Mouse (Mus musculus): ENCODE results near the gene Ntm. TPM values are rescaled to one million over a fixed set of nuclear protein-coding genes. Genes with fewer than 3 reads are reported as not detected.

Gene Ntm
- total RNA-seq, 2 experiments from 2014 or later: not detected

DNA sequence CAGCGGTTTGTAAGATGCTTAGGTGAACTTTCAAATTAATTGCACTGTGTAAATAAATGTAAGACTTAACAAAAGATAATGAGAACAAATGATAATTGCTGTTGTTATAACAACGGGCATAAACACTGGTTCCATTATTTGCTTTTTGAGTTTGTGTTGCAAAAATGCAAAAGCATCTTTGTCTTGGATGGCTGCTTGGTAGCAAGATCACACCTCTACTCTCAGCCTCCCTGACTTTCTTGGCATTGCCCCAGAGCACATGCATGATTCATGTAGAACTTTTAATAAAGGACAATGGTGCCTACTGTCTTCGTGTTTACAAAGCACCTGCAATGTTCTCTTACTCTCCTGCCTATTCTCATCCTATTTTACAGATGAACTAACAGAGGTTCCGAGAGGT lies 875.3 kb downstream of the Ntm start:
- ATAC-seq (ENCODE audit: poor library complexity, severe bottlenecking): no peak

DNA sequence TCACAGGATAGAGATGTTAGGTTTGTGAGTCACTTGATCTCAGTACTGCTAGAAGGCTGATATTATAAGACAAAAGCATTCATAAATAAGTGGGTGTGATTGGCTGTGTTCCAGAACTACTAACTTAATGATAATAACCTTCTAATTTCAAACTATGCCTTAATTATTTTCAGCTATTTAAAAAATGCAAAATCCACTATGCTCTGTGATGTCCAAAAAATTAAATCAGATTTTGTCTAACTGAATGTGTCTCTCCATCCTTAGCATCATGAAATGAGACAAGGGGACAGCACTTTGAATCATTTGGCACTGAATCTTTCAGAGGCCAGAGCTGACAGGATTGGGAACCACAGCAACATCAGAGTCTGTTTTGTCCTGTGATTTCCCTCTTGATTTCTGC lies 875.8 kb downstream of the Ntm start:
- ATAC-seq (ENCODE audit: poor library complexity, severe bottlenecking): no peak

DNA sequence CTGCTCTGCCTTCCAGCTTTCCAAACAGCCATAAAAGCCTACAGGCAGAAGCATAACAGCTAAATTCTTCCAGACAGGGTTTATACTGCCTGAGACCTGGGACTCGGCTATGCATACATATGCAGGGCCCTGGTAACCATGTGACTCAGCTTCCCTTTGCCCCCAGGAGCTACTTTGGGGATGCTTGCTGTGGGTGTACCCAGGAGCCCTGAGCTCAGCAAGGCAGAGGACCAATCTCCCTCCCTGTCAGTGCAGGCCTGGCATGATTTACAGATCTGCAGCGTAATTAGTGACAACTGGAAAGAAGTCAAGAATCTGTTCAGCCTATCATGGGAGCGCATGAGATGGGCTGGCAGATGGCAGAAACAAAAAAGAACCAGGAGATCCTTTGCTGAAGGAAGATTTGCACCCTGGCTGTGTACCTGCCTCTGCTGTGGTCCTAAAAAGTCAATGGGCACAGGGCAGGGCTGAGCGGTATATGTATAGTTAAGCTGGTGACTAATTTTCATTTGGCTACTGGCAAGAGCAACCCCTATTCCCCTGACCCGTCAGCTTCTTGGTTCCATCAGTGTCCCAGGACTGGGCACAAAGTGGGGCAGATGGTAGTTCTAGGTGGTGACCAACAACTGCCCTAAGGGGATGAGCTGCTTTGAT lies 886.9 kb downstream of the Ntm start:
- ATAC-seq (ENCODE audit: poor library complexity, severe bottlenecking): no peak

DNA sequence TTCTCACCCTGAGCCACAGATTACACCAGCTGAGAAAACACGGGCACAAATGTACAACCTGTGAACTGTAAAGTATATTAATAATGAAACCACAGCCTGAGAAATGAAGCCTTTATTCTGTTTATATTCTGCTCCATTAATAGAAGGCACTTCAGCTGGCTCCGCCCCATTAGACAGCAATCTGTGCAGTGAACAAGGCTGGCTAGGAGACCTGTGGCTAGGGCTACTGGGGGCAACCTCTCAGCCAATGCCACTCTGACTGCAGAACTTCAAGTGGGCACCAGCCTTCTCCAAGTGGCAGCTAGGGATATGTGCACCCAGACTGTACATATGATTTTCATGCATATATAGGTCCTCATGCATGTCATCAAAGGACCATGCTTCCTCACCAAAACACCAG lies 887.7 kb downstream of the Ntm start:
- ATAC-seq (ENCODE audit: poor library complexity, severe bottlenecking): no peak

DNA sequence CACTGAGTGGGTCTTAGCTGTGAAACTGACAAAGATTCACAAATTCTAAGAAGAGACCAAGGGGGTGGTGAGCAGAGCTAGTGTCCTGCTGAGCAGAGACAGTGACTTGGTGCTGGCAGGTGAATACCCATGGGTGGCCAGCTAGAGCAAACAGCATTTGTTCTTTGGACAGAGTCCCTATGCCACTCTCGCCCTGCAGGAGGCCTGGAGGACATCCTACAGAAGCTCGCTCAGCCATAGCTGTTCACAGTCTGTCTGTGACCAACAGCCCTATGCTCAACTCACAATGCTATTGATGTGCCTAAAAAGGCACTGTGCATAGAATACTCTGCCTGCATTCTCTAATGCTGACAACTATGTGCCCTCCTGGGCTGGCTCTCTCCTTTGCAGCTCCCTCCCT lies 888.4 kb downstream of the Ntm start:
- ATAC-seq (ENCODE audit: poor library complexity, severe bottlenecking): no peak

DNA sequence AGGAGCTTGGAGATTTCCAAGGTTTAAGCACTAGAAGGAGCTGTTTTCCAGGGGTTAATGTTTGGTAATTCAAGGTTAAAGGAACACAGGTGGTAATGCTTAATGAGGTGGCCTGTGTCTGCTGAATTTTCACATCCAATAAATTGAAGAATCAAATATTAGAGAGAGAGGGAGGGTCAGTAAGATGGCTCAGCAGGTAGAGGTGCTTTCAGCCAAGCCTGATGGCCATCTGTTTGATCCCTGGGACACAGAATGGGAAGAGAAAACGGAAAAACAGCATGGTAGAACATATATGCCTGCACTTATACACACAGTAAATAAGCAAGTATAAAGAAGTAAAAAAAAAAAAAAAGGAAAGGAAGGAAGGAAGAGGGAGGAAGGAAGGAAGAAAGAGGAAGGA lies 890.9 kb downstream of the Ntm start:
- ATAC-seq (ENCODE audit: poor library complexity, severe bottlenecking): no peak

DNA sequence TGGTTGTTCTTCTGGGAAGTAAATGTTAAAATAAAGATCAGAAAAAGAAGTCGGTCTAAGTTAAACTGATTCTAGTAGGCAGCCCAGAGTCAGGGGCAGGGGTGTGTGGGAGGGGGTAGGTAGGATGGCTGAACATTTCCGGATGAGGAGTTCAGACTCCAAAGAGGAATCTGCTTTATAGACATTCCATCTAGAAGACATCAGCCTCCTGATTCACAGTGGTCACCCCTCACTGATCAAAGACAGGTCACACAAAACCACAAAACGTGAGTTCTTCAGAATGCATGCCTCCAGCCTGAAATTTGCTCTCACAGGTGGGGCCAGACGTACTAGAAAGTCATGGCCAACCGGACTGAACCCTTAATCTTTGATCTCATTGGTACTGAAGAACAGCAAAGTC lies 895.4 kb downstream of the Ntm start:
- ATAC-seq (ENCODE audit: poor library complexity, severe bottlenecking): no peak

DNA sequence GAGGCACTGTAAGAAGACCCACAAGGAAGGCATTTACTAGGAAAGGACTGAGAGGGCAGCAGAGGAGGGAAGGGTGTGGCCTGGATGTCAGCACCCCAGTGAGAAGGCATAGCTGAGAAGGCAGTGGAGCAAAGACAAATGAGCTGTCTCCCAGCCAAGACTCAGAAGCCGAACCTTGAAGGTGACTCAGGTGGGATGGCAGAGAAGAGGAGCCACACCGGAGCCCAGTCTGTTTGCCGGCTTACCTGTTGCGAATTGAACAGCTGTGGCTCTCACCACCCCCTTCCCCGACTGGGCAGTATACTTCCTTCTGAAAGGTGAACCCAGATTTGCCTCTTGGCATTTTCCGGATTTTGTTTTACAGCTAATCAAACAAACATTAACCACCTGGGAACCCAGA lies 902.6 kb downstream of the Ntm start:
- ATAC-seq (ENCODE audit: poor library complexity, severe bottlenecking): no peak

DNA sequence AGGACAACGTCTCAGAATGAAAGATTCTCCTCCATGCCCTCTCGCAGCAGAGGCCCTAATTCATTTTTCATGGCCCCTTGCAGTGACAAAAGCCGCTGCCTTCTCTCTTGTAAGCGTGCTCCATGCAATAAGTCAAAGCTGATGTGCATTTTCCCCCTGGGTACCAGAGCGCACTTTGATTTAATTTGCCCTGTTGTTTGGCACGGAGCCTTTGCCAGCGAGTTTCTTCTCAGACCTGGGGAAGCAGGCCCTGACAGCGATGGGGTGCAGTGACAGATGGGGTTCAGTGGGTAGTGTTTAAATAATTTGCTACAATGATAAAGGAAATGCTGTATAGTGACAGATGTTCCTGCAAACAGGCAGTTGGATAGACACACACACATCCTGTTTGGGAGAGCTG lies 904.1 kb downstream of the Ntm start:
- no peak for ATAC-seq (ENCODE audit: poor library complexity, severe bottlenecking)

DNA sequence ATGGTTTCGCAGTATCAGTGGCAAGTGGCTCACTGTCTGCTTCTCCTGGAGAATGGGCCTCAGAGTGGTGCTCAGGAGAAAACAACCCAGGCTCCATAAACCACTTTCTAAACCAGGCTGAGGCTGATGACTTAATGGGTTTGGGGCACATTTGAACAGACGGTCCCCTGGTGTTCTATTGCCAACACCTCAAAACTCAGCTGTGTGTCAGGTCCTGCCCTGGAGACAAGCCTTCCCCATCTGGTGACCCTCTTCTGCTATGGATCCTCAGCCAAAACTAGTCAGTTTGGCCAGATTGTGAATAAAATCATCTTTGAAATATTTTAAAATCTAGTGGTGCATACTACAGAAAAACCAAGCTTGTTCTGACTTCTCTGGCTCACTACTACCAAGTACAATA lies 907.3 kb downstream of the Ntm start:
- ATAC-seq (ENCODE audit: poor library complexity, severe bottlenecking): no peak

DNA sequence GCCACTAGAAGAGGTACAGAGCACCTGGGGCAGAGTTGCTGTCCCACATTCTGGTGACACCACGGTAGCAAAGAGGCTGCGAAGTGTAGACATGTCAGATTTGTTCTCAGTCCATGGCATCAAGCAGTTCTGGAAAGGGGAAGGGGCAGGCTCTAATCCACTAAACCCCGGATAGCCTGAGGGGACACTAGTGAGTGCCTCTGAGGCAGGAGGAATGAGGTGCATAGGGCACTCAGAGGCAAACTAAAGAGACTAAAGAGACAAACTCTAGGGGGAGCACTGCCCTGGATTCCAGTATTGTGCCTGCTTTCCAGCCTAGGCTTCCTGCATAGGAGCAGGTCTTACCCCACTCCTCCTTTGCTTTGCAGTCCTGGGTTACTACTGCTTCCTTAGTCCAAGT lies 926.5 kb downstream of the Ntm start:
- ATAC-seq (ENCODE audit: poor library complexity, severe bottlenecking): no peak

DNA sequence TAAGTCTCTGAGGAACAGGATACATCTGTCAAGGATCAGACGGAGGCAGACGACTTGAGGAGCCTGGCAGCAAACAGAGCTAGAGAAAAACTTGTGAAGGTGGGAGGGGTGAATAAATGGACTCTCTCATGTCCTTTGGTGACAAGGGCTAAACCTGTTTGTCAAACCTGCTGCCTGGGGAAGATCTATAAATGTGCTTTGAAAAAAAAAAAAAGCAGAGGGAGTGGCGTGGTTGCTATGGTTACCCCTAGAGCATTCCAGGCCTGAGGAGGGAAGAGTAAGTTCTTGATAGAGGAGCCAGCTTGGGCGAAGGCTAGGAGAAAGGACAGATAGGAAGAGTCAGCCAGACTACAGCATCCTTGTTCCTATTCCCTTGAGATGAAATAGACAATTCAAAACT lies 926.9 kb downstream of the Ntm start:
- no peak for ATAC-seq (ENCODE audit: poor library complexity, severe bottlenecking)

DNA sequence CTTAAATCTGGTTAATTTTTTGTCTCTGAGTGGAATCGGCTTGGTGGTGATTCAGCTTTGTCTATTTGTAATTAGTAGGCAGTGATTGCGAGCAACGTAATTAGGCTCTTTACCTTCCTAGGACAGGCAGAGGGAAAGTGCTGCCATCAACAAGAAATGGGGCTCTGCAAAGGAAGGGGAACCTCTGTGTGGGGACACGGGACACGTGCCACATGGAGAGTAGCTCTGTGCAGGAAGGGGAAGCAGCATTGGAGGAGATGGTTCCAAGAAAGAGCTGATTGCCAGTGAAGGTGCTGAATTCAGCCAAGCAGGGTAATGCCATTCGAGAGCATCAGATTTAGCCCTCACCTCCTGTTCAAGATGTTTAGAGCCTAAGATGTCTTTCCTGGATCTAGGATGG lies 936.5 kb downstream of the Ntm start:
- no peak for ATAC-seq (ENCODE audit: poor library complexity, severe bottlenecking)

DNA sequence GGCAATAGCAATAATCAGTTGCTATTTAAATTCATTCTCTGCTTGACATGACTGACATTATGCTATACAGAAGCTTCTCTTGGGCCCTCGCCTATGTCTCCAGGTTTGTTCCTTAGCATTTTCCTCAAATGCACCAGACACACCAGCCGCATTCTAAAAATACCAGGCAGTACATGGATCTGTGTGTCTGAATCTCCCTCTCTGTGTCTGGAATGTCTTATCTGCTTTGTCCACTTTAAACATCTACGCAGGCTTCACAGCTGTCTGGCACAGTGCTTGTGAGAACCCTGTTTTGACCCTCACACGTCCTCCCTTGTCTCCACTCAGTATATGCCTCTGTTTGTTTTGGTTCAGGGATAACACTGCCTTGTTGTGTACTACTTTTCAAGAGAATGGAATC lies 937.3 kb downstream of the Ntm start:
- ATAC-seq (ENCODE audit: poor library complexity, severe bottlenecking): no peak

DNA sequence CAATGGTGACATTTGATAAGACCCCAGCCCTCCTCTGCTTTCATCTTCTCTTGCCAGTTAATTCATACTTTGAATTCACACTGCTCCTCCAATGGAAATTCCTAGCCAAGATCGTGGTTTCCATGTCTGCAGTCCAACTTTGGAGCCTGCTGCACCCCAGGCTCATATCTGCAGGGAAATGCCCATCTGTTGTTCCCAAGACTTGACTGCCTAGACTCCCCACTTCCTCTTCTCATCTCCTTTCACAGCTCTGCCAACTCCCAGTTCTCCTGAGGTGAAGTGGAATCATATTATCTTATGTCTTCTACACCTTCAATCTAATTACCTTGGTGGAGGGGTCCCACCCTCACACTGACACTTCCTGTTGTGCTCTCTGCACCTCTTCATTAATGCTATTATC lies 937.8 kb downstream of the Ntm start:
- ATAC-seq (ENCODE audit: poor library complexity, severe bottlenecking): no peak

DNA sequence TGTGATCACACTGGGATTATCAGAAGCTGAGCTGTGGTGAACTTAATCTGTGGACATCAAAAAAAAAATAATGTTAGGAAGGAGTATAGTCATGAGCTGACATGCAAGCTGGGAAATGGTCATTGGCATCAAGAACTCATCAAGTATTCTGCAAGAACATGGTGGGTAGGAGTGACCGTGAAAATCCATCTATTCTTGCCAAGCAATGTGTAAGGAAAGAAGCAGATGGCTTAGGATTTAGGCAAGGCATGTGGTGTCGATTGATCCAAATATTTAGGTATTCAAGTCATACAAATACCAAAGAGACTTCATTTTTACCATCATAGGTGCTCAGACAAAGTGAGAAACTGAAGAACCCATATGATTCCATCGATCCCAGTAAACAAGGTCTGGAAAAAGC lies 946.1 kb downstream of the Ntm start:
- no peak for ATAC-seq (ENCODE audit: poor library complexity, severe bottlenecking)

DNA sequence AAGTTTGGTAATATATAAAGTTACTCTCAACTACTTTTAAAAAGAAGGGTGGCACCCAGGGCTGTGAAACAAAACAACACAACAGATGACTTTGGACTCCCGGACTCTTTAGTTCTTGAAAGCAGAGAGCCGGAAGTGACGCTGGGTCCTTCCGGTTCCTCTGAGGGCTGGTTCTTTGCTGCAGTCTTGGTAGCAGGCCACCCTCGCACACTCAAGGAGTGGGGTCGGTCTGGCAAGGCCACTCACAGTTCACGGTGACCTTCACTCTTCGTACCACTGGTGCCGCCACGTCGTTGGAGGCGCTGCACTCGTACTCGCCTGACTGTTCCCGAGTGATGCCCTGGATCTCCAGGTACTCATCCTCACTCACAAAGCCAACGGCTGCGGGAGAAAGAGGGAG lies 949.1 kb downstream of the Ntm start:
- no peak for ATAC-seq (ENCODE audit: poor library complexity, severe bottlenecking)

DNA sequence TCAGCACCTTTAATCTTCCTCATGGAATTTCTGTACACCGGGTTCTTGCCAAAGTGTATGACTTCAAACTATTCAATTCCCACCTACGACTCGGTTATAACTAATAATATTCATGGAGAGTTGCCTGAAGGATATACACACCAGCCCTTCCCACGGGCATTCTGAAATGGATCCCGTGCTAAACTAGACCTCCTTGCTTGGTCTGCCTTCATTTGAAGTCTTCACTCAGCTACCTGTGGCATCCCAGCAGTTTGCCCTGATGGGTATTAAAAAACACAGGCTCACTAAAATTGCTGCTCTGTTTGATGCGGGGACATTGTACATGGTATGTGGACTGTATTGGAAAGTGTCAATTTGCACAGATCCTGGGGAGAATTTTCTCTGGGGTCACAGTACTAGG lies 950.4 kb downstream of the Ntm start:
- no peak for ATAC-seq (ENCODE audit: poor library complexity, severe bottlenecking)

DNA sequence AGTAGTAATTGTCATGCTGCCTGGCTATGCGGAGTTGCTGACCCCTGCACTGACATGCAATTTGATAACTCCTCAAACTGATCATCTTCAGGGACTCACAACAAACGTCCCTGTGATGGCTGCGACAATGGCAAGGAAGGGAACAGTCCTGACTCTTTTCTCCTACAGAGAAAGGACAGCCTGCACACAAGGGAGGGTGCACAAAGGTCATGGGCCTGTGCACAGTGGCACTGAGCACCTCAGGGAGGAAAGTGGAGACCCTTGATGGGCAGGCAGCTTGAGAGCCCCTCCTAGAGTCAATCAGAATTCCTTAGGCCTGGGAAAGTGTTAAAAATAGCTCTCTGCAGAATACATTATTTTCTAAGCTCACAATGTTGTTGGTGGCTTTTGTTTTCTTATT lies 951.5 kb downstream of the Ntm start:
- no peak for ATAC-seq (ENCODE audit: poor library complexity, severe bottlenecking)

DNA sequence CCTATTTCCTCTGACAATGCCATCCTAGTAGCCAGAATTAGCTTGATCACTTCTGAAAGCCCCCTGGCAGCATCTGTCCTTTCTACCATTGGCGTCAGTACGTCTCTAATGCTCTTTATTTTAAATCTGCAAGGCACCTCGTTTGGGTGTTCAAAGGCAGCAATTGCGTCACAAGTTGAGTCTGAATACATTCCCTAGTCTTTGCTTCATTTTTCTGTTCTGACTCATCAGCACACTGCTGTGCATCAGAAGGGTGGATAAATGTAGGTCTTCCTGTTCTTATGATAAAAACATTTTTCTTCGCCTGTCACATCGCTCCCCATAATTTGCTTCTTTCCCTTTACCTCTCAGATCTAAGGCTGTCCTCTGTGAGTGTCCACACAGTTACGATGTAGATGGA lies 958.4 kb downstream of the Ntm start:
- ATAC-seq (ENCODE audit: poor library complexity, severe bottlenecking): no peak

DNA sequence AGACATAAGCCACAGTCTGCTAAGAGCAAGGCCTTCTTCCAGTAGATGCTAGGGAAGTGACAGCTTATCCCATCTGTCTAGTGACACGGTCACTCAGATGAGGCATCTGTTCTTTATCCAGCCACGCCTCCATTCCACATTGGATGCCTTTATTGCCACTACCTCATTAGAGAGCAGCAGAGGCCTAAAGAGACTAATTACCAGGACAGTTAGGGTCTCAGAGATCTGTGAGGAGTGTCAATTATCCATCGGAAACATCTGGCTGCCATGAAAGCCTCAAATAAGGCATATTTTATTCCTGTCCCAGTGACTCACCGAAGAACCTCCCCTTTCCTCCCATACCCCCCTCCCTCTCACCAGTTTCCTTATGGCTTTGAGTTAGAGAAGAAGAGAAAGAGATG lies 963.0 kb downstream of the Ntm start:
- no peak for ATAC-seq (ENCODE audit: poor library complexity, severe bottlenecking)

DNA sequence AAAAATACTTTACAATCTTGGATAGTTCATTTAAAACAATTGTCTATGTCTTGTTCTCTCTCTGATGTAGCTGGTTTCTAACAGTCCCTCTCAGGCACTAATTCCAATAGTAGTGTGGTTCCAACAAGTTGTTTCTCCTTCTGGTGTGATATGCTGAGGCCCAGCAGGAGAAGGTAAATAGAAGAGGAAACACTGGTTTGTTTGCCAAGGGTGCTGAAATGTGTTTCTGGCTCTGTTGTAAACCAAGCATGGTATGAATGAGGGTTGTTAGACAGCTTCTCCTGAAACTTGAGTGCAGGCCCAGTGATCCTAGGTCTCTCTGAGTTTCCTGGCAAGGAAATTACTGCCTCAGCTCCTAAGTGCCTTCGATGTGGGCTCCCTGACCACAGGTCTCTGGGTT lies 985.7 kb downstream of the Ntm start:
- no peak for ATAC-seq (ENCODE audit: poor library complexity, severe bottlenecking)

DNA sequence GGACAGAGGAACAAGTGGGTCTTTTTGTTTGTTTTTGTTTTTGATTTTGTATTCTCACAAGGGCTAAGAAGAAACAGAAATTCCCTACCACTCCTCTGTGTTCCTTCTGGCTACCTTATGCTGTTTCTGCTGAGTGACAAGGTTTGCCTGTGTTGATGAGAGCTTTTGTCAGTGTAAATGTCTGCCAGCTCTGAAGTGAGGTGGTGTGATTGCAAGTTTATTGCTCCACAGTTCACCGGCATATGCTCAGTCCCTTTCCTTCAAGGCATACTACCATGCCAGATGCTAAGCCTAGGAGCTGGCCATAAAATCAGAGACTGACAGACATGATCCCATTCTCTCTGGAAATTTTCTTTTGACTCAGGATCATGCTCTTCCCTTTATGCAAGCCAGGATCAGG lies 993.5 kb downstream of the Ntm start:
- no peak for ATAC-seq (ENCODE audit: poor library complexity, severe bottlenecking)

All from megakaryocyte, adult 5-6 weeks (primary cell).